Mouse (Mus musculus) heart, adult 2 months (tissue): ENCODE measurements around the gene Rora.

Experiments
- CTCF ChIP-seq: fragments of 200-600 bp; IDR thresholded peaks from 2 replicates; pipeline ENCODE4 v1.8.1; 2022; ENCODE audit warnings: antibody characterized with exemption, mild to moderate bottlenecking, moderate library complexity
- EP300 ChIP-seq: fragments of 200-500 bp; IDR thresholded peaks from 2 replicates; pipeline ENCODE4 v1.6.1; 2011; ENCODE audit warnings: low read depth, low read length, control low read depth; ENCODE audit not compliant: insufficient read depth
- POLR2A ChIP-seq: fragments of 200-500 bp; IDR thresholded peaks from 2 replicates; pipeline ENCODE4 v1.6.1; 2011; ENCODE audit warnings: mild to moderate bottlenecking, low read depth, low read length, control low read depth; ENCODE audit not compliant: insufficient read depth

GRCm38 (mm10) chr9:69092119-69093013, 438.8 kb downstream of the Rora start:
- TF ChIP-seq POLR2A (peak; percentile 66), CTCF (peak; percentile 28), EP300 (peak; percentile 95)
